Mouse (Mus musculus) olfactory bulb, adult 2 months (tissue): ENCODE data around the gene Ppfibp1.

ENCODE experiments used
- CTCF ChIP-seq: fragments of 200-500 bp; IDR thresholded peaks from 2 replicates; pipeline ENCODE4 v1.5.1; 2012; ENCODE audit warnings: low read depth, mild to moderate bottlenecking, low read length, moderate library complexity; ENCODE audit not compliant: insufficient read depth
- POLR2A ChIP-seq: fragments of 200-500 bp; IDR thresholded peaks from 2 replicates; pipeline ENCODE4 v1.6.1; 2012; ENCODE audit warnings: mild to moderate bottlenecking, low read depth, low read length, moderate library complexity; ENCODE audit not compliant: insufficient read depth

- no peak for TF ChIP-seq CTCF
- no peak for TF ChIP-seq POLR2A
Observed at GRCm38 (mm10) chr6:146876820-146877219, 11.5 kb upstream of the Ppfibp1 start.
